Mouse (Mus musculus): ENCODE measurements at regions not wholly inside any gene's neighbourhood (a gene's known extent, or its start where the extent isn't known, plus 50 kb on each side); places are given as distances from the start of the nearest gene placed in this dataset.
A peak's percentile ranks its signal among the peaks of the same experiment; 100 is the strongest.

DNA sequence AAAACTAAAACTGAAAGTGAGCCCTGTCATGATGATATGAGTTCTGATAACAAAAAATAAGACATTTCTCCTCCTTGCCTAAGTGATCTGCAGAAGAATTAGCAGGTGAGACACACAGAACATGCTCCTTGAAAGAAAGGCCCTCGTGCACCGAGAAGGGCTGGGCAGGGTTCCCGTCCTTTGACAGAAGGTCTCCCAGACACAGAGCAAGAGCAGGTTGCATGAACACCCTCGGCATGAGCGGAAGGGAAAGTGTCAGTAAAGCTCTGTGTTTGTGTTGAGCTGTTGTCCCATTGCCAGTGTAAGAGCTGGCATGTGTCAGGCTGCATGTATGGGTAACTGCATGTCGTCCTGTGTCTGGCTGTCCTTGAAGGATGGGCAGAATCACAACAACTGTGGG lies 144.6 kb upstream of the Sash1 start:
- Histone ChIP-seq H3K36me3 (ENCODE audit: insufficient read depth, low read length) (no peaks in the 10 kb centered on the region), H3K9ac (replicated peaks; ENCODE audit: low read length) (no peak overlapping the region), H3K4me1 (ENCODE audit: insufficient read depth, low read length) (no peaks in the 10 kb centered on the region), H3K4me3 (ENCODE audit: low read length) (no peak overlapping the region), H3K4me2 (replicated peaks; ENCODE audit: low read depth, low read length) (no peak overlapping the region), H3K27me3 (ENCODE audit: insufficient read depth, low read length) (no peaks in the 10 kb centered on the region), H3K9me3 (ENCODE audit: low read length) (no peaks in the 10 kb centered on the region), H3K27ac (ENCODE audit: low read length) (no peak overlapping the region)
- WGBS: 91% methylated on average over 6 of the region's 6 CpGs
- ATAC-seq (ENCODE audit: low FRiP score, low TSS enrichment): no peak

DNA sequence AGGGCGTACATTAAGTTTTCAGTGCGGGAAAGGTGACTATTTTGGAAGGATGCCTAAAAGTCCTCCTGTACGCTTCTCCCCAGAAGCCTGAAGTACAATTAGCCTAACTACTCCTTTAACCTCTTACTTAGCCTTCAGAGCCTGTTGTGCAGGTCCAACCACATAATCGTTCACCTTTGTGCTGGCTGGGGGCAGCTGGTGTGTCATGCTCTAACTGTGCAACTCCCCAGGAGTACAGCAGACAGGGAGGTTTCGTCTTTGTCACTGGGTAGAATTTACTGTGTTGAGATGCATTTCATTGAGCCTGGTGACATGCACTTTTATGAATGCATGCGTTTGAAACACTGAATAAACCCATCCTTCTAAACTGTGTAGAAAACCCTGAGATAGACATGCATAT lies 143.6 kb upstream of the Sash1 start:
- Histone ChIP-seq H3K9me3 (ENCODE audit: low read length) (no peaks in the 10 kb centered on the region), H3K36me3 (ENCODE audit: insufficient read depth, low read length) (no peaks in the 10 kb centered on the region), H3K4me1 (ENCODE audit: insufficient read depth, low read length) (no peaks in the 10 kb centered on the region), H3K9ac (replicated peaks; ENCODE audit: low read length) (no peak overlapping the region), H3K4me2 (replicated peaks; ENCODE audit: low read depth, low read length) (no peak overlapping the region), H3K27ac (ENCODE audit: low read length) (no peak overlapping the region), H3K4me3 (ENCODE audit: low read length) (no peak overlapping the region), H3K27me3 (ENCODE audit: insufficient read depth, low read length) (no peaks in the 10 kb centered on the region)
- WGBS: 58% methylated on average over 6 of the region's 6 CpGs
- ATAC-seq (ENCODE audit: low FRiP score, low TSS enrichment): no peak

DNA sequence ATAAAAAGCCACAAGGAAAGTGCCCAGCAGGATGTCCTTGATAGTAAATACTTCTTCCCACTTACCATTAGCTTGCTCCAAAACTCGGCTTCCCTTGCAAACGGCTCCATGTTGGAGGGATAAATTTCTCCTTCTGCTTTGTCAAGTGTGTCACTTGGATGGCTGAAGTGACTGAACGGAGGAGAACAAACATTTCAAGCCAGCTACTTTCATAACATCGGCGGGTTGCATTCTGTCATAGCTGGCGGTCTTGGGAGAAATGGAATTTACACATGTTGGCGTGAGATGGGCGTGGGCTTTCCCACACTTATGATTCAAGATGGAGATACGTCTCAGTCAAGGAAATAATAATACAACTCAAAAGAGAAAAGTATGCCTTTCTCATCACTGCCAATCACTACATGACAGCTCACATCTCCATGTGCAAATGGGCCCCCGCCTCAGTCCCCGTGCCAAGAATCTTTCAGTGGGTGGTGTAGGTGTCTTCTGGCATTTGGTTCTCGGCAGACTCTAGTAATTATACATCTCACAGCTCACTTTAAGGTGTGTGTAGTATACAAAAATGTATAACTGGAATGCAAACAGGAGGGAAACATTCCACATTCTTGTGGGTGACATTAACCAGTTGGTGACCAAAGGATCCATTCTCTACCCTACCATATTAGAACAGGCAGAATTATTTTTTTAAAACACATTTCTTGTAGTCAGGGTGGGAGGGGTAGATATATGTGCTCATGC lies 141.4 kb upstream of the Sash1 start:
- H3K4me3 ChIP-seq (ENCODE audit: low read length): no peak overlapping the region

DNA sequence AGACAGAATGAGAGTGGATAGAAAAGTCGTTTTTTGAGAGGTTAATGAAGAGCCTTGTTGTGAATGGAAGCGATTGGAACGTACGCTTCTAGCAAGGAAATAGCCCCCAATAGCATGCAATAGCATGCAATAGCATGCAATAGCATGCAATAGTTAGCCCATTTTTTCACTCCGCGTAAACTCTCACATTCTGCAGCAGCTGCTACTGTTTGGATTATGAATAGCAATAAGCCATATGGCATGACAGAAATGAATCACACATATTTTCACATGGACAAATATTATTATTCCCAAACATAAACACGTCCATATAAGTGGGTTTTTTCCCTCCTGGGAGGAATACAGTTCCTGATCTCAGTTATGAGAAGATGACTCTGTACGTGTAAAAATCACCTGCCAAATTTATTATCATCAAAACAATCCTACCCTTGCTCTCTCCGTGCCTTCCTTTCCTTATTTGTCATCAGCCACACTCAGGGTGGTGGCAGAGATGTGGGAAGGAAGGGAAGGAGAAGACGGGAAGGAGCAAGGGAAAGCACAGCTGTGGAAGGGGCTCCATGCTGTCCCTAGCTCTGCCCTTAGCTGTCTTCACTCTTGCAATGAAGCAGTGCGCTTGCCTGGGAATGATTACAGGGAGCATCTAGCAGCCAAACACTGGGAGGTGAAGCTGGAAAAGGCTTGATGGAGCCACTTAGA lies 129.1 kb upstream of the Sash1 start:
- no peak overlapping the region for H3K9ac ChIP-seq (replicated peaks; ENCODE audit: low read length)
- no peaks in the 10 kb centered on the region for H3K9me3 ChIP-seq (ENCODE audit: low read length)
- H3K36me3 ChIP-seq (ENCODE audit: insufficient read depth, low read length): no peaks in the 10 kb centered on the region
- no peak overlapping the region for H3K4me2 ChIP-seq (replicated peaks; ENCODE audit: low read depth, low read length)
- 79% methylated on average over 11 of the region's 11 CpGs for WGBS
- H3K4me3 ChIP-seq (ENCODE audit: low read length): no peak overlapping the region
- no peaks in the 10 kb centered on the region for H3K4me1 ChIP-seq (ENCODE audit: insufficient read depth, low read length)
- no peak for ATAC-seq (ENCODE audit: low FRiP score, low TSS enrichment)
- H3K27me3 ChIP-seq (ENCODE audit: insufficient read depth, low read length): no peaks in the 10 kb centered on the region
- no peak overlapping the region for H3K27ac ChIP-seq (ENCODE audit: low read length)

More for the DNA sequence above, 141.4 kb upstream of the Sash1 start:
- H3K27me3 ChIP-seq (ENCODE audit: insufficient read depth, low read length): no peaks in the 10 kb centered on the region
- H3K4me1 ChIP-seq (ENCODE audit: insufficient read depth, low read length): no peaks in the 10 kb centered on the region
- no peak overlapping the region for H3K27ac ChIP-seq (ENCODE audit: low read length)
- no peaks in the 10 kb centered on the region for H3K36me3 ChIP-seq (ENCODE audit: insufficient read depth, low read length)
- WGBS: 83% methylated on average over 12 of the region's 12 CpGs
- H3K9ac ChIP-seq (replicated peaks; ENCODE audit: low read length): no peak overlapping the region
- no peaks in the 10 kb centered on the region for H3K9me3 ChIP-seq (ENCODE audit: low read length)
- H3K4me2 ChIP-seq (replicated peaks; ENCODE audit: low read depth, low read length): no peak overlapping the region
- ATAC-seq (ENCODE audit: low FRiP score, low TSS enrichment): no peak

DNA sequence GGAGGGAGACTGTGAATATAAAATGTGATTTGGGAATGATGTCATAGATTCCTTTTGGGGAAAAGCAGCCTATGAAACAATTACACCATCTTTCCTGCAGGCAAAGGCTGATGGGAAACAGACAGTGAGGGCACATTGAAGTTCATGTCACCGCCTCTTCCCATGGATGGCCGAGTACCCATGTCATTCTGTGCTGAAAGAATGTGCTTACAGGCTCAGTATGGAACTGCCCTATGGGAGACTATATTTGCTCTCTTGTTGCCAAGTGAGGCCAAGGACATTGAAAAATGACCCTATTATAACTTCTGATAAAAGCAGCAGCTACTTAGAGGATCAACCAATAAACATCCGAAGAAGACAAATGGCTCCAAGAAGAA lies 127.7 kb upstream of the Sash1 start:
- Histone ChIP-seq H3K27me3 (ENCODE audit: insufficient read depth, low read length) (no peaks in the 10 kb centered on the region), H3K4me3 (ENCODE audit: low read length) (no peak overlapping the region), H3K27ac (ENCODE audit: low read length) (no peak overlapping the region), H3K36me3 (ENCODE audit: insufficient read depth, low read length) (no peaks in the 10 kb centered on the region), H3K4me2 (replicated peaks; ENCODE audit: low read depth, low read length) (no peak overlapping the region), H3K9me3 (ENCODE audit: low read length) (no peaks in the 10 kb centered on the region), H3K9ac (replicated peaks; ENCODE audit: low read length) (no peak overlapping the region), H3K4me1 (ENCODE audit: insufficient read depth, low read length) (no peaks in the 10 kb centered on the region)
- ATAC-seq (ENCODE audit: low FRiP score, low TSS enrichment): no peak
- WGBS: 61% methylated on average over 3 of the region's 3 CpGs

DNA sequence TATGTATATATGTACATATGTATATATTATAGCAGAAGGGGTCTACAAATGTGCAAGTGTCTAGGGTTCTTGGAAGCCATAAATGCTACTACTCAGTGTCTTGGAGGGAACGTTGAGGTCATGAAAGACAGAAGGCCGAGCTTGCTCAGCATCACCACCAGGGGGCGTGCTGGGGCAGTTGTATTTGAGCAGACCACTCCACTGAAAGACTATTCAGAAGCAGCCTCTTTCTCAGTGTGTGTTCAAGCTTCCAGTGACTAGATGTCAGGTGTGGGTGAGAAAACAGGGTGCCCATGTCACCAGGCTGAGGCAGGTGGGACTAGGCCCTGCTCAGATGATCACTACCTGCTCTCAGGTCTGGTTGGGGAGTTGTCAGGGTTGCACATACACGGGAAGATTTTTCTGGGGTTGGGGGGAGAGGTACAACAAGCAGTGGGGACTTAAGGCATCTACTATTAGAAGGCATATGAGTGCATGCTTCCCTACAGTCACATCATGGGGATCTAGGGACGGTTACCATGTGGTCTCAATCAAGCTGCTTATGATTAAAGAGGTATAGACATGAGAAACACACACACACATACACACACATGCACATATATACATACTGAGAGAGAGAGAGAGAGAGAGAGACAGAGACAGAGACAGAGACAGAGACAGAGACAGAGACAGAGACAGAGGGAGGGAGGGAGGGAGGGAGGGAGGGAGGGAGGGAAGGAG lies 127.1 kb upstream of the Sash1 start:
- Histone ChIP-seq H3K27ac (ENCODE audit: low read length) (no peak overlapping the region), H3K36me3 (ENCODE audit: insufficient read depth, low read length) (no peaks in the 10 kb centered on the region), H3K4me2 (replicated peaks; ENCODE audit: low read depth, low read length) (no peak overlapping the region), H3K9me3 (ENCODE audit: low read length) (no peaks in the 10 kb centered on the region), H3K9ac (replicated peaks; ENCODE audit: low read length) (no peak overlapping the region), H3K4me1 (ENCODE audit: insufficient read depth, low read length) (no peaks in the 10 kb centered on the region), H3K27me3 (ENCODE audit: insufficient read depth, low read length) (no peaks in the 10 kb centered on the region), H3K4me3 (ENCODE audit: low read length) (no peak overlapping the region)
- peak; percentile 59; the same call in 1 of the 2 replicates for ATAC-seq (ENCODE audit: low FRiP score, low TSS enrichment)
- WGBS: 39% methylated on average over 5 of the region's 5 CpGs

DNA sequence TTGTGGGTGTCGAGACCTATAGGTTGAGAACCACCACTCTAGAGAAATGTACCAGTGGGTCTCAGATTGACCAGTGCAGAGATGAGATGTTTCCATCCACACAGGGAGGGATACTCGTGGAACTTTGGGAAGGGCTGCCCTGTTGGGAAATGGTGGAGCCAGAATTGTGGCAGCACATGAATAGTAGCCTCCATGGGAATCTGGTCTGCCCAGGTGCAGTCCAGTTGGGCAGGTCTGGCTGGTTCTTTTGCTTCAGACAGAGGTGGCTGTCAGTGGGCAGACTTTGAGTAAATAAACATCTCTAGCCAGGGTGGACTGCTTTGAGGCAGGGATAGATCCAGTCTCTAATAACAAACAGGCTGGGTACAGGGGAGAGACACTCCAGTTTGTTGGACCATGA lies 126.0 kb upstream of the Sash1 start:
- H3K4me3 ChIP-seq (ENCODE audit: low read length): no peak overlapping the region
- WGBS: 77% methylated on average over 2 of the region's 2 CpGs

DNA sequence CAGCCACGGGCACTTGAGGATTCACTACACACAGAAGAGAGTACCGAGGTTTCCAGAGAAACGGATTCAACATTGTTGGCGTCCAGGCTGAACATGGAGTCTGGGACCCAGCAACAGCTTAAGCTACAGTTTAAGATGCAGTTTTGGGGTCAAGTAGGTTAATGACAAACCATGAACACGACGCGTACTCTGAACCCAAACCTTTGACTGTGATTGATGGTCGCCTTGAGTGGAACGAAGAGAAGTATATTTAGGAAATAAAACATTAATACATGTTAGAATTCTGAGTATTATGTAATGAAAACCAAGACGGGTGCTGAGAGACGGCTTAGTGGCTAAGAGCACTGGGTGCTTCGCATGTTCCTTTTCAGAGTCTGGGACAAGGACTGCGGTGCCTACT lies 124.3 kb upstream of the Sash1 start:
- Histone ChIP-seq H3K9me3 (ENCODE audit: low read length) (no peaks in the 10 kb centered on the region), H3K9ac (replicated peaks; ENCODE audit: low read length) (no peak overlapping the region), H3K4me2 (replicated peaks; ENCODE audit: low read depth, low read length) (no peak overlapping the region), H3K36me3 (ENCODE audit: insufficient read depth, low read length) (no peaks in the 10 kb centered on the region), H3K4me1 (ENCODE audit: insufficient read depth, low read length) (peaks cover 6% of the 10 kb centered on the region; the same call in 1 of the 2 replicates), H3K27me3 (ENCODE audit: insufficient read depth, low read length) (no peaks in the 10 kb centered on the region), H3K27ac (ENCODE audit: low read length) (no peak overlapping the region), H3K4me3 (ENCODE audit: low read length) (no peak overlapping the region)
- ATAC-seq (ENCODE audit: low FRiP score, low TSS enrichment): no peak
- WGBS: 78% methylated on average over 13 of the region's 13 CpGs

More for the DNA sequence above, 126.0 kb upstream of the Sash1 start:
- no peak overlapping the region for H3K4me2 ChIP-seq (replicated peaks; ENCODE audit: low read depth, low read length)
- no peaks in the 10 kb centered on the region for H3K4me1 ChIP-seq (ENCODE audit: insufficient read depth, low read length)
- no peaks in the 10 kb centered on the region for H3K27me3 ChIP-seq (ENCODE audit: insufficient read depth, low read length)
- no peaks in the 10 kb centered on the region for H3K9me3 ChIP-seq (ENCODE audit: low read length)
- ATAC-seq (ENCODE audit: low FRiP score, low TSS enrichment): no peak
- H3K36me3 ChIP-seq (ENCODE audit: insufficient read depth, low read length): no peaks in the 10 kb centered on the region
- H3K27ac ChIP-seq (ENCODE audit: low read length): no peak overlapping the region
- H3K9ac ChIP-seq (replicated peaks; ENCODE audit: low read length): no peak overlapping the region

DNA sequence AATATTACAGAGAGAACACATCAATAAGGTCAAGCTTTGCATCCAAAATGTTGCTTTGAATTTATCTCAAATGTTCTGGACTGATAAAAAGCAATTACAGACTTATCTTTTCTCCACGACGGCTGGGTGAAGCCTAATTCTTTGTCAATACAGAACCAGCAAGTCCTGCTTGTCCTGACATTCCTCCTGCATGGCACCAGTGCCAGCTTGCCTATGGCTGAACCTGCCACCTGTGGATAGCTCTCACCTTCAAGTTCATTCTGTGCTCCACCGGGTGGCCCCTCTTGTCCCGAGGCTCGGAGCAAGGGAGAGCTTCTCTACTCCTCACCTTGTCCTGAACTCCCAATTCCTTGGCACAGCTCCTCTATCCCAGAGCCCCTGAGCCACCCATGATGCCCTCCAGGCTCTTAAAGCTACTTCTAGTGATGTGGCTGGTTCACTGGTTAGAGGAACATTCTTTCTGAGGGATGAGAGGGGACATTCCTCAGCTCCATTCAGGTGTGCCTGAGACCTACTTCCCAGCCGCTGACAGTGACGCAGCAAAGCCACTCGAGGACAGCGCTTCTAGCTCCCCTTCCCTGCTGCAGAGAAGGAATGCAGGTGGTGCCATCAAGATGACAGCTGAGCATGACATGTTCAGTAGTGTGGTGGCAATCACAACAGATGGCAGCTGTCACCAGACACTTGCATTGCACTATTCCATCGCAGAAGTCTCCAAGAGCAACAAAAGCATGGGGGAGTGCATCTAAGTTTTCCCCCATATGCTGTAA lies 119.5 kb upstream of the Sash1 start:
- H3K4me2 ChIP-seq (replicated peaks; ENCODE audit: low read depth, low read length): no peak overlapping the region
- H3K27me3 ChIP-seq (ENCODE audit: insufficient read depth, low read length): no peaks in the 10 kb centered on the region
- 51% methylated on average over 10 of the region's 10 CpGs for WGBS
- no peak overlapping the region for H3K9ac ChIP-seq (replicated peaks; ENCODE audit: low read length)
- H3K4me3 ChIP-seq (ENCODE audit: low read length): no peak overlapping the region
- ATAC-seq (ENCODE audit: low FRiP score, low TSS enrichment): peak; percentile 78
- no peak overlapping the region for H3K27ac ChIP-seq (ENCODE audit: low read length)
- no peaks in the 10 kb centered on the region for H3K36me3 ChIP-seq (ENCODE audit: insufficient read depth, low read length)
- peaks cover 9% of the 10 kb centered on the region; the same call in 1 of the 2 replicates for H3K4me1 ChIP-seq (ENCODE audit: insufficient read depth, low read length)
- H3K9me3 ChIP-seq (ENCODE audit: low read length): no peaks in the 10 kb centered on the region

Measured in kidney, embryonic 16.5 days (tissue).